Mouse (Mus musculus): ENCODE measurements around the gene Epha4. TPM values are rescaled to one million over a fixed set of nuclear protein-coding genes. Genes with fewer than 3 reads are reported as not detected.

The Epha4 gene
- polyA plus RNA-seq, 1 experiment from 2014 or later, result 24.0 TPM

DNA sequence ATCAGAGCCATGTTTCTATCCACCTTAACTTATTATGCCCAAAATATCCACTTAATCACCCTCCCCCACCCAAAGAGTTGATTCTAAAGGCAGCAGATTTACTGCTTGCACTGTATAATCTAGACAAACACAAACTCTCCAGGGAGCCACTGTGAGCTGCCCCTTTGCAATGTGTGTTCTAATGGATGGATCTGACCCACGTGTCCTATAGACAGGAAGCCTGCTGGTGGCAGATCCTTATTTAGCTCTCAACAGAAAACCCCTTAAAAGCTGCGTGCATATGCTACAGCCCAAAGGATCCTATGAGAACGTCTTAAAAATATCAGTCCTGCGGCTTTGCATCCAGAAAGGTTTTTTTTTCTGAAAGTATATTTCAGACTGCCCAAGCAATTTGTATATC, 98.0 kb downstream of the Epha4 start:
- H3K9ac ChIP-seq (ENCODE audit: low read depth, low read length), result no peak overlapping the region
- no peak overlapping the region for H3K4me2 ChIP-seq (replicated peaks; ENCODE audit: low read depth, low read length)
- no peak for ATAC-seq (ENCODE audit: low FRiP score, low TSS enrichment)
- peaks cover 12% of the 10 kb centered on the region; the same call in 1 of the 2 replicates for H3K4me1 ChIP-seq (ENCODE audit: control insufficient read depth, insufficient read depth, low read length)
- H3K27ac ChIP-seq (ENCODE audit: low read depth, low read length), result no peak overlapping the region
- H3K27me3 ChIP-seq (ENCODE audit: control insufficient read depth, insufficient read depth, low read length), result no peaks in the 10 kb centered on the region
- no peak overlapping the region for H3K4me3 ChIP-seq (ENCODE audit: low read length)
- no peaks in the 10 kb centered on the region for H3K36me3 ChIP-seq (ENCODE audit: control insufficient read depth, insufficient read depth, low read length)
- 55% methylated on average over 4 of the region's 4 CpGs for WGBS
- no peaks in the 10 kb centered on the region for H3K9me3 ChIP-seq (ENCODE audit: control insufficient read depth, low read length)

DNA sequence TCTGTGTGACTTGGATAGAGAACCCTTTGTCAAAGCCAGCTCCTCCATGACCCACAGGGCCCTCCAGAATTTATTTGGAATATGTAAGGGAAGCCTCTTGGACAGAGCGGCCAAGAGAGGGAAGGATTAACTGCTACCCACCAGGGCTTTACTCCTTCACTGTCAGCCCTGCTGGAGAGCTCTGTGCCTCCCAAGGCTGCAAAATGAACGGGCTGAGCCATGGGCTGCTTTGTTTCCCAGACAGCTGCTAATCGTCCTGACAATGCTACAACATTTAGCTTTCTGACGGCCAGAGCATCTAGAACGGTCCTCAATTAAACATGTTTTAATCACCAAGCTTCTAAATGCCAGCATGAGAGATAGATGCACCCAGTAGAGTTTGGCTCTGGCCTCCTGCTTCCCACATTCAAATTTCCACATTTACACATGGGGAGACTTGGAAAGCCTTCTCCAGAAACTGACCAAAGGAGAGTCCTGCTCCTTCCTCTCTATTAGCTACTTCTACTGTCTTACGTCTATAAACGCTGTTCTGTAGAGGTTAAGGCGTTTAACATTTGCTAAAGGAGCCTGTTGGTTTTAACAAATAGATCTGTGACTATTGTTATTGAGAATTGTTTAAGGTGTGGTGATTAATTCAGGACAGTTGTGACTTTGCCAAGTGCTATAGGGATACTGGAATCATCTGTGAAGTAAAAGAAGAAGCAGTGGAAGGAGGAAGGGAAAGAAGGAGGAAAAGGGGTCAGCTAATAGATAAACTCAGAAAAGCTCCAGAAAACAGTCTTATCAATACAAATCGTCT, 101.8 kb downstream of the Epha4 start:
- no peak overlapping the region for H3K4me2 ChIP-seq (replicated peaks; ENCODE audit: low read depth, low read length)
- WGBS, result 67% methylated on average over 9 of the region's 9 CpGs
- H3K9me3 ChIP-seq (ENCODE audit: control insufficient read depth, low read length), result no peaks in the 10 kb centered on the region
- no peak for ATAC-seq (ENCODE audit: low FRiP score, low TSS enrichment)
- no peak overlapping the region for H3K4me3 ChIP-seq (ENCODE audit: low read length)
- H3K36me3 ChIP-seq (ENCODE audit: control insufficient read depth, insufficient read depth, low read length), result no peaks in the 10 kb centered on the region
- H3K27ac ChIP-seq (ENCODE audit: low read depth, low read length), result no peak overlapping the region
- no peaks in the 10 kb centered on the region for H3K27me3 ChIP-seq (ENCODE audit: control insufficient read depth, insufficient read depth, low read length)
- no peaks in the 10 kb centered on the region; the same call in 1 of the 2 replicates for H3K4me1 ChIP-seq (ENCODE audit: control insufficient read depth, insufficient read depth, low read length)
- H3K9ac ChIP-seq (ENCODE audit: low read depth, low read length), result no peak overlapping the region

DNA sequence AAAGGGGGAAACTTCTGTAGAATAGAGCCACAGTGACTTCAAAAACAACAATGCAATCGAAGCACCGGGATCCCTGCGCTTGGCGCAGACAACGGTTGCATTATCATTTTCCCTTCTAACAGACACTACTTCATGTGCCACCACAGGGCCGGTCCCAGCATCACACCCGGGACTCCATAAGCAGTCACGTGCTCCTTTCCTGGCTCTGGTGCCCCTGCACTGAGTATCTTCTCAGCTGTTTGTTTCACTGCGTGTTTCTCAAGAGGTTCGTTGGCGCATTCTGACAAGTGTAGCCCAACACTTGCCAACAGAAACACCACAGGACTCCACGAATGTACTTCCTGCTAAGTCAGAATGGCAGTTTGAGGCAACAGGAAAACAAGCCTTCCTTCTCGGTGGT, 102.6 kb downstream of the Epha4 start:
- H3K27me3 ChIP-seq (ENCODE audit: control insufficient read depth, insufficient read depth, low read length), result no peaks in the 10 kb centered on the region
- H3K4me1 ChIP-seq (ENCODE audit: control insufficient read depth, insufficient read depth, low read length), result no peaks in the 10 kb centered on the region; the same call in 1 of the 2 replicates
- WGBS, result 89% methylated on average over 13 of the region's 13 CpGs
- no peaks in the 10 kb centered on the region for H3K9me3 ChIP-seq (ENCODE audit: control insufficient read depth, low read length)
- H3K4me3 ChIP-seq (ENCODE audit: low read length), result no peak overlapping the region
- no peak for ATAC-seq (ENCODE audit: low FRiP score, low TSS enrichment)
- H3K27ac ChIP-seq (ENCODE audit: low read depth, low read length), result no peak overlapping the region
- no peak overlapping the region for H3K4me2 ChIP-seq (replicated peaks; ENCODE audit: low read depth, low read length)
- H3K36me3 ChIP-seq (ENCODE audit: control insufficient read depth, insufficient read depth, low read length), result no peaks in the 10 kb centered on the region
- no peak overlapping the region for H3K9ac ChIP-seq (ENCODE audit: low read depth, low read length)

DNA sequence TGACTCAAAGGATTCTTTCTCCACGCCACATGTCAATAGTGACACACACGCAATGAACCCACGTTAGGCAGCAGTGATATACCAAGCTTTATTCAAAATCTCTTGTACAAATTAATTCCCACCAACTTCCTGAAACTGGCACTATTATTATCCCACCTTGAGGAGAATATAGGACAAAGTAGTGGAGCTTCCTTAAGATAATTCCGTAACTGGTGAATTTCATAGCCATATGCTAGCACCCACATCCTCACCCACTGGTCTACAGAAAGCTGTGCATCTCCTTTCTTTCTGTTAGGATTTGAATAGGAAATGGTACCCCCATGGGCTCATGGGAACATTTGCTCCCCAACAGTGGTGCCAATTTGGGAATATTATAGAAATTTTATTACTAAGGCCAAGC, 103.7 kb downstream of the Epha4 start:
- WGBS, result 94% methylated on average over 4 of the region's 4 CpGs
- ATAC-seq (ENCODE audit: low FRiP score, low TSS enrichment), result no peak
- no peak overlapping the region for H3K27ac ChIP-seq (ENCODE audit: low read depth, low read length)
- no peak overlapping the region for H3K4me2 ChIP-seq (replicated peaks; ENCODE audit: low read depth, low read length)
- H3K4me1 ChIP-seq (ENCODE audit: control insufficient read depth, insufficient read depth, low read length), result no peaks in the 10 kb centered on the region
- no peaks in the 10 kb centered on the region for H3K9me3 ChIP-seq (ENCODE audit: control insufficient read depth, low read length)
- no peak overlapping the region for H3K4me3 ChIP-seq (ENCODE audit: low read length)
- no peaks in the 10 kb centered on the region for H3K27me3 ChIP-seq (ENCODE audit: control insufficient read depth, insufficient read depth, low read length)
- H3K36me3 ChIP-seq (ENCODE audit: control insufficient read depth, insufficient read depth, low read length), result no peaks in the 10 kb centered on the region
- no peak overlapping the region for H3K9ac ChIP-seq (ENCODE audit: low read depth, low read length)

DNA sequence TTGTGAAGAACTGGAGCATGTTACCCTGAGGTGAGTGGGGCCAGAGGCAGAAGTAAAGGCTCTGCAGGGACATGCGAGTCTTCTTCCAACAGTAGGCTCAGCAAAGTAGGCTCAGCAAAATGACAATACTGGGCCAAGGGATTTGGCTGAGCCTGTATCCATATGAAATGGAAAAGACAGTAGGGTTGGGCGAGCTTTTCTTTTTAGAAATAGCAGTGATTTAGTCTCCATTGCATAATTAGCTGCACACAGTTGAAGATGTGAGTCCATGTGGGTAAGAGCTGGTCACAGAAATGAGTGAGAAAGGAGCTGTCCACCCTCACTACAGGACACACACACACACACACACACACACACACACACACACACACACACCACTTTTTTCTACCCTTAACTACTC, 104.2 kb downstream of the Epha4 start:
- Histone ChIP-seq H3K27me3 (ENCODE audit: control insufficient read depth, insufficient read depth, low read length) (no peaks in the 10 kb centered on the region), H3K27ac (ENCODE audit: low read depth, low read length) (no peak overlapping the region), H3K4me3 (ENCODE audit: low read length) (no peak overlapping the region), H3K4me1 (ENCODE audit: control insufficient read depth, insufficient read depth, low read length) (no peaks in the 10 kb centered on the region), H3K9me3 (ENCODE audit: control insufficient read depth, low read length) (no peaks in the 10 kb centered on the region), H3K4me2 (replicated peaks; ENCODE audit: low read depth, low read length) (no peak overlapping the region), H3K36me3 (ENCODE audit: control insufficient read depth, insufficient read depth, low read length) (no peaks in the 10 kb centered on the region), H3K9ac (ENCODE audit: low read depth, low read length) (no peak overlapping the region)
- WGBS, result 94% methylated on average over 2 of the region's 2 CpGs
- ATAC-seq (ENCODE audit: low FRiP score, low TSS enrichment), result no peak

DNA sequence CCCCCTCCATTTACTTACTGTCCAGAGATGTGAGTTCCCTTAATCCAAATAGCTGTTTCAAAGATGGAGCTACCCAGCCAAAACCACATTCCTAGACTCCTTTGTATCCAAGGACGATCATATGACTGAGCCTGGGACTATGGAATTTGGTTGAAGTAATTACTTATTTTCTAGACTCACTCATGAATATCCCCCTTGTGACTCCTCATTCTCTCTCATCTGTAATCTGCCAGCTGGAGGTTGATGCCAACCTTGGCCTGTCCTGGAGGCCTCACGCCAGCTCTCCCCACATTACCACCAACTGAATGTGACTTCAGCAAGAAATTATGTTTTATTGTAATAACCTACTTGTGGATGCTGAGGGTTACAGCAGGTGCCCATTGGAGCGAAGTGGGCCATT, 104.7 kb downstream of the Epha4 start:
- Histone ChIP-seq H3K9me3 (ENCODE audit: control insufficient read depth, low read length) (no peaks in the 10 kb centered on the region), H3K27me3 (ENCODE audit: control insufficient read depth, insufficient read depth, low read length) (no peaks in the 10 kb centered on the region), H3K4me1 (ENCODE audit: control insufficient read depth, insufficient read depth, low read length) (no peaks in the 10 kb centered on the region), H3K36me3 (ENCODE audit: control insufficient read depth, insufficient read depth, low read length) (no peaks in the 10 kb centered on the region), H3K9ac (ENCODE audit: low read depth, low read length) (no peak overlapping the region), H3K4me2 (replicated peaks; ENCODE audit: low read depth, low read length) (no peak overlapping the region), H3K27ac (ENCODE audit: low read depth, low read length) (no peak overlapping the region), H3K4me3 (ENCODE audit: low read length) (no peak overlapping the region)
- ATAC-seq (ENCODE audit: low FRiP score, low TSS enrichment), result no peak
- WGBS, result 89% methylated on average over 3 of the region's 3 CpGs

DNA sequence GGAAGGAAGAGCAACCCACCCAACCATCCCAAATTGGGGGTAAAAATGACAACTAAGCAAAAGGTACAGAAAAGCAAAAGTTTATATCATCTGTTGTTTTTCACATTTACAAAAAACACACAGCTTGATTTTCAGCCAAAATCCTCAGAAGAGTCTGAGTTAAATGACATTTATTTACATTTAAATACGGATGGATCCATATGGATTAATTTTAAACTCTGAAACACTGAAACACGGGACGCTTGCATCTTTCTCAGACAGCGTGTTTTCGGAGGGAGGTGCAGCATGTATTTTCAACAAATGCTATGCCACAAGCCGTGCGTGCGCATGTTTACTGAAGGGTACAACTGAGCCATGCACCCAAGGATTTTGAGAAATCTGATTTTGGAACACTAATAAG, 105.4 kb downstream of the Epha4 start:
- Histone ChIP-seq H3K9ac (ENCODE audit: low read depth, low read length) (no peak overlapping the region), H3K27ac (ENCODE audit: low read depth, low read length) (no peak overlapping the region), H3K4me2 (replicated peaks; ENCODE audit: low read depth, low read length) (no peak overlapping the region), H3K9me3 (ENCODE audit: control insufficient read depth, low read length) (no peaks in the 10 kb centered on the region), H3K4me1 (ENCODE audit: control insufficient read depth, insufficient read depth, low read length) (no peaks in the 10 kb centered on the region), H3K4me3 (ENCODE audit: low read length) (no peak overlapping the region), H3K27me3 (ENCODE audit: control insufficient read depth, insufficient read depth, low read length) (no peaks in the 10 kb centered on the region), H3K36me3 (ENCODE audit: control insufficient read depth, insufficient read depth, low read length) (no peaks in the 10 kb centered on the region)
- no peak for ATAC-seq (ENCODE audit: low FRiP score, low TSS enrichment)
- WGBS, result 95% methylated on average over 8 of the region's 8 CpGs

DNA sequence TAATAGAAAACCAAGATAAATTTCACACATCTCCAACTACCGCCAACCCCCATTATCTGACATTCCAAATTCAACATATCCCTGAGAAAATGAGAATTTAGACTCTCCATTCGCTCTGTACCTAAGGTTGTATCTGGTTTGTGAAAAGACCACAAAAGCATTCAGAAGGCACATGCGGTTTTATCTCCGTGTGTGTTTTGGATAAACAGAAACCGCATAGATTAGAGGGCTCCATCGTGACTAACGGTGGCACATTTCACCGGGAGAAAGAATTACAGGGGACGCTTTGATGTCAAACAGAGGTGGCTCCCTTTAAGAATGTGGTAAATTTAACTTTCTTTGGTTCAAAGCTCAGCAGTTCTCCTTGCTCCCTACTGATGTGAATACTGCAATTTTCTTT, 107.5 kb downstream of the Epha4 start:
- WGBS, result 27% methylated on average over 9 of the region's 9 CpGs
- no peak overlapping the region for H3K4me2 ChIP-seq (replicated peaks; ENCODE audit: low read depth, low read length)
- H3K27me3 ChIP-seq (ENCODE audit: control insufficient read depth, insufficient read depth, low read length), result no peaks in the 10 kb centered on the region
- no peak for ATAC-seq (ENCODE audit: low FRiP score, low TSS enrichment)
- H3K9me3 ChIP-seq (ENCODE audit: control insufficient read depth, low read length), result no peaks in the 10 kb centered on the region
- H3K9ac ChIP-seq (ENCODE audit: low read depth, low read length), result no peak overlapping the region
- no peak overlapping the region for H3K27ac ChIP-seq (ENCODE audit: low read depth, low read length)
- H3K4me3 ChIP-seq (ENCODE audit: low read length), result no peak overlapping the region
- H3K4me1 ChIP-seq (ENCODE audit: control insufficient read depth, insufficient read depth, low read length), result no peaks in the 10 kb centered on the region
- H3K36me3 ChIP-seq (ENCODE audit: control insufficient read depth, insufficient read depth, low read length), result no peaks in the 10 kb centered on the region

DNA sequence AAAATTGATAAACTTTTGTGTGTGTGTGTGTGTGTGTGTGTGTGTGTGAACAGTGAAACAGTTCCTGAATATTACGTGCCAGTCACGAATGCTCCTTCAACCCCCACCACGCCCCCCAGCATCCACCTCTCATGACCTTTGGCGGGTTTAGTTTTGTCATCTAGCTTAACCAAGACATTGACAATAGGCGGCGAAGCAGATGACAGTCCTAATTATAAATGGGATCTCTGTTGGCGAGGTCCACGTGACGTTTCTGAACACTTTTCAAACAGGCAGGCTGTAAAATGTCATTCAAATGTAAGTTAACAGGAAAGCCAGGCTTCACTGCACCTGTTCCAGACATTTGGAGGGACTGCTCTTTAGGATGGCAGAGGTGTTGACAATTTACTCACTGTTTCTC, 108.3 kb downstream of the Epha4 start:
- no peak overlapping the region for H3K27ac ChIP-seq (ENCODE audit: low read depth, low read length)
- H3K36me3 ChIP-seq (ENCODE audit: control insufficient read depth, insufficient read depth, low read length), result no peaks in the 10 kb centered on the region
- WGBS, result 62% methylated on average over 9 of the region's 9 CpGs
- H3K9me3 ChIP-seq (ENCODE audit: control insufficient read depth, low read length), result no peaks in the 10 kb centered on the region
- no peak for ATAC-seq (ENCODE audit: low FRiP score, low TSS enrichment)
- no peak overlapping the region for H3K4me3 ChIP-seq (ENCODE audit: low read length)
- H3K27me3 ChIP-seq (ENCODE audit: control insufficient read depth, insufficient read depth, low read length), result no peaks in the 10 kb centered on the region
- H3K4me2 ChIP-seq (replicated peaks; ENCODE audit: low read depth, low read length), result no peak overlapping the region
- no peak overlapping the region for H3K9ac ChIP-seq (ENCODE audit: low read depth, low read length)
- H3K4me1 ChIP-seq (ENCODE audit: control insufficient read depth, insufficient read depth, low read length), result no peaks in the 10 kb centered on the region
